Mouse (Mus musculus): ENCODE data around the gene Mvd. TPM values are rescaled to one million over a fixed set of nuclear protein-coding genes. Genes with fewer than 3 reads are reported as not detected.

Gene Mvd
- polyA plus RNA-seq, 1 experiment: 66.0 TPM

- TF ChIP-seq GATA1 (IDR thresholded peaks at IDR 0.05; ENCODE audit: low read length): no peak
These were observed 21.7 kb downstream of the Mvd start, which contains the start of gene Il17c for GRCm38 (mm10) chr8:122421376-122422070. Il17c (plus strand) TSS chr8:122422020.

- no peak for TF ChIP-seq GATA1 (IDR thresholded peaks at IDR 0.05; ENCODE audit: low read length)
These were observed 23.2 kb downstream of the Mvd start for GRCm38 (mm10) chr8:122419881-122420555.

GRCm38 (mm10) chr8:122415554-122415953 is 27.7 kb downstream of the Mvd start:
- no peak for TF ChIP-seq GATA1 (IDR thresholded peaks at IDR 0.05; ENCODE audit: low read length)

- no peak for TF ChIP-seq GATA1 (IDR thresholded peaks at IDR 0.05; ENCODE audit: low read length)
These were observed 28.9 kb downstream of the Mvd start for GRCm38 (mm10) chr8:122414311-122414710.

- TF ChIP-seq GATA1 (IDR thresholded peaks at IDR 0.05; ENCODE audit: low read length): no peak
These were observed 35.5 kb downstream of the Mvd start for GRCm38 (mm10) chr8:122407678-122408077.

- TF ChIP-seq GATA1 (IDR thresholded peaks at IDR 0.05; ENCODE audit: low read length): peak; percentile 77
These were observed 37.9 kb downstream of the Mvd start for GRCm38 (mm10) chr8:122405146-122405805.

GRCm38 (mm10) chr8:122398186-122398585 is 45.0 kb downstream of the Mvd start:
- no peak for TF ChIP-seq GATA1 (IDR thresholded peaks at IDR 0.05; ENCODE audit: low read length)

- TF ChIP-seq GATA1 (IDR thresholded peaks at IDR 0.05; ENCODE audit: low read length): no peak
These were observed 47.9 kb downstream of the Mvd start for GRCm38 (mm10) chr8:122395291-122395690.

- no peak for TF ChIP-seq GATA1 (IDR thresholded peaks at IDR 0.05; ENCODE audit: low read length)
These were observed 49.5 kb downstream of the Mvd start for GRCm38 (mm10) chr8:122393717-122394116.

GRCm38 (mm10) chr8:122390758-122391157 is 52.5 kb downstream of the Mvd start:
- TF ChIP-seq GATA1 (IDR thresholded peaks at IDR 0.05; ENCODE audit: low read length): no peak

GRCm38 (mm10) chr8:122389357-122389756 is 53.9 kb downstream of the Mvd start:
- TF ChIP-seq GATA1 (IDR thresholded peaks at IDR 0.05; ENCODE audit: low read length): no peak

Other genes with a start within 250 kb of the Mvd start
- gene Zfpm1, start 161.3 kb downstream of the Mvd start, polyA plus RNA-seq (2012): 656 and 708 TPM in 2 replicates
- gene Trhr2, start 82.7 kb downstream of the Mvd start, polyA plus RNA-seq (2012): not detected in 2 replicates
- gene Zc3h18, start 66.8 kb downstream of the Mvd start, polyA plus RNA-seq (2012): 148 and 187 TPM in 2 replicates
- gene Il17c, start 21.4 kb downstream of the Mvd start, polyA plus RNA-seq (2012): 0.15 and 0.27 TPM in 2 replicates
- gene Cyba, start 10.5 kb downstream of the Mvd start, polyA plus RNA-seq (2012): 197 and 218 TPM in 2 replicates
- gene Snai3, start 17.3 kb upstream of the Mvd start, polyA plus RNA-seq (2012): not detected in 2 replicates
- 26.8 and 32.6 TPM in 2 replicates for gene Rnf166, start 32.6 kb upstream of the Mvd start, polyA plus RNA-seq (2012)
- 34.0 and 38.9 TPM in 2 replicates for gene Ctu2, start 32.7 kb upstream of the Mvd start, polyA plus RNA-seq (2012)
- 69.8 and 70.8 TPM in 2 replicates for gene Piezo1, start 107.9 kb upstream of the Mvd start, polyA plus RNA-seq (2012)
- gene Cdt1, start 124.6 kb upstream of the Mvd start, polyA plus RNA-seq (2012): 256 and 305 TPM in 2 replicates
- gene Aprt, start 133.5 kb upstream of the Mvd start, polyA plus RNA-seq (2012): 236 and 483 TPM in 2 replicates
- gene Galns, start 168.0 kb upstream of the Mvd start, polyA plus RNA-seq (2012): 3.2 and 3.4 TPM in 2 replicates
- 0.46 and 1.2 TPM in 2 replicates for gene Trappc2l, start 168.2 kb upstream of the Mvd start, polyA plus RNA-seq (2012)
- not detected in 2 replicates for gene Pabpn1l, start 179.3 kb upstream of the Mvd start, polyA plus RNA-seq (2012)

Data from G1E-ER4 (cell line).